Mouse (Mus musculus) 3T3-L1 (cell line): ENCODE measurements around the gene Mep1a.

Experiments
- DNase-seq: peaks from one replicate; pipeline ENCODE4 v3.0.0-alpha.2; 2015; ENCODE audit warnings: low read depth, low spot score

Gene Mep1a

GRCm38 (mm10) chr17:43485982-43486381, 16.6 kb downstream of the Mep1a start:
- DNase-seq: no peak

DNA sequence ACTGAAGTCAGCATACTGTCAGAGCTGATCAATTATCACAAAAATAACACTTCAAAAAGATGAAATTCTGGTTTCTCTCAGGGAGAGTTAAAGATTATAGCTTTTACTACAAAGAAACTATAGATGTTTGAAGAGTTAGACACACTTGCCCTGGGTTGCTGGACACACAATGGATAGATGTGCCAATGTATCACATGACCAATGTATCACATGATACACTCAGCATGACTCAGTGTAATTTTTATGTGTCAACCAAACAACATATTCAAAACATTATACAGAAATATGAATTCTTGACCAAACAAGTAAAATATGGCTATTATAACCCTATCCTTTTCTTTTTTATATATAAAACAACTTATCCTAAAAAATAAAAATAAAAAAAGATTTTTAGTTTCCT, 25.0 kb downstream of the Mep1a start:
- DNase-seq: peak; percentile 51

GRCm38 (mm10) chr17:43474775-43475174, 27.8 kb downstream of the Mep1a start:
- no peak for DNase-seq

DNA sequence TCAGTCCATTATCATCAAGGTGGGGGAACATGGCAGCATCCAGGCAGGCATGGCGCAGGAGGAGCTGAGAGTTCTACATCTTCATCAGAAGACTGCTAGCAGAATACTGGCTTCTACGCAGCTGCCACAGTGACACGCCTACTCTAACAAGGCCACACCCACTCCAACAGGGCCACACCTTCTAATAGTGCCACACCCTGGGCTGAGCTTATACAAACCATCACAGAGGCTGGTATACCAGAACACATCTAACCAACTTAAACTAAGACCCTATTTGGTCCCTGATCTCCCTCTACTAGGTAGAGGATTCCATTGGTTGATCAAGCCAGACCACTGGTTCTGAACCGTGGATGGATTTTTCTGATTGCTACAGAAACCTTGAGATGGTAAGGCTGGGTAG, 30.1 kb downstream of the Mep1a start:
- DNase-seq: no peak

DNA sequence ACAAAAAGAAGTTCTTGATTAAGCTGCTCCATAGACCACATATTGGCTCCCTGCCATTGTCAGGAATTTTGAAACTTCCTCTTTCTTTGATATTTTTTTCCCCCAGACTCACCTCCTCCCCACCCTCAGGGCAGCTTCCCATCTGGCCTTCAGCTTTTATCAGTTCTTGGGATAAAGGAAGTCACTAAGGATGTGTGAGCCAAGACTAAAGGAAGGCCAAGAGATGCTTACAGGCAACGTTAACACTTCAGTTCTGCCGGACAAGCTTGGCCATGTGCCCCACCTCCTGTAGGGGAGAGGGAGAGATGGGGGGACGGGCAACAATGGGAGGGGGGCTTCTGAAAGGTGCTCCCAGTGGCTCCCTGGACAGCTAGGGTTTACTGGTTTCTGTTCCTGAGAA, 32.6 kb downstream of the Mep1a start:
- no peak for DNase-seq

DNA sequence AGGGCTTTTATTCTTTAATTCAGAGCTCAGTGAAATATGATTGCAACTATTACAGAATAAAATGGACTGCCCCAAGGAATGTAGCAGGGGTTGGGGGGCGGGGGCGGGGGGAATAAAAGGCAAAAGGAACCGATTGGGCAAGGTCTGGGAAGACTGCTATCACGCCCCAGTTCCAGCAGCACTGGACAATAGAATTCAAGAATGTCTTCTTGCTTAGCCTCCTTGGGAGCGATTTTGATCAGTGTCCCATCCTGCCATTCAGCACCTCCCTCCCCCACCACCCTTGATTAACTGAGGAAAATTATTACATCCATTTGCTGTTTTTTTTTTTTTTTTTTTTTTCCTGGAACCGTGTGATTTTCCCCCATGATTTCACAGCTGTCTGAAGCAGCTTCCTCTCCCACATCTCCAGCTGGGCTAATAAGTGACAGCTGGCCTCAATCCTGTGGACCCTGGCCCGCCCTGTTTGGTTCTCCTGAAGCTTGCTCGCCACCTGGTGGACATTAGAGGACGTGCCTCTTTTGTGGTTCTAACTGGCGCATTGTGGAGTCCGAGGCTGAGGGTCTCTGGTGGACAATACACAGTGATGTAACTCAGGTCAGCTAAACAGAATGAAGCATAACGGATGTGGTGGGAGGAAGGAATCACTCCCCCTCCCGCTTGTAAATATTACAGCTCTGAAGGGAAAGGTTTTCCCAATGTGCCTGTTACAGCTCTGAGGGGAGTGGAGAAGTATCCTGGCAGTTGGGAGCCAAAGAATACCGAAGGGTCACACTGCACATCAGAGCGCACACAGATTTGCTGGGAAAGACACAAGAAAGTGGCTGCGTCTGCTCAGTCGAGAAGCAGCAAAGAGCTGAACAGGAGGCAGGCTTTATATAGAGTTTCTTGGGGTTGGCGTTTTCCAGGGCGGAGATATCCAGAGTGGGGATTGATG, 42.1 kb downstream of the Mep1a start:
- peak; percentile 79 for DNase-seq

- DNase-seq: no peak
Measured at GRCm38 (mm10) chr17:43459737-43460230, 42.8 kb downstream of the Mep1a start.

DNA sequence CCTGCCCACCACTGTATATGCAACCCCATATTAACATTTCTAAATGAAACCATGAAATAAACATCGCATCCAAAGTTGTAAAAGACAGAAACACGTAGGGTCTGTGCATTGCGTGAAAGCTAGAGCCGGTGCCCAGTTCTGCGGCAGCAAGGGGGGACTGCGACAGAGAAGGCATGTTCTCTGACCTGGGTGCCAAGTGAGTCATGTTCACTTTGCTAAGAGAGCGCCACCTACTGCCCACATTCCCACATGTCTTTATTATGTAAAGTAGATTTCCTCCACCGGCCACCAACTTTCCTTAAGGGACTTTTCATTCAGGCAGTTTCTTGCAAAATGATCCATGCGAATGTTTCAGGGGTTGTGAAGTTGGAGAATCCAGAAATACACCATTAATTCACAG, 44.0 kb downstream of the Mep1a start:
- DNase-seq: peak; percentile 84

GRCm38 (mm10) chr17:43451216-43451615, 51.4 kb downstream of the Mep1a start:
- no peak for DNase-seq

GRCm38 (mm10) chr17:43434485-43434884, 68.1 kb downstream of the Mep1a start:
- no peak for DNase-seq

DNA sequence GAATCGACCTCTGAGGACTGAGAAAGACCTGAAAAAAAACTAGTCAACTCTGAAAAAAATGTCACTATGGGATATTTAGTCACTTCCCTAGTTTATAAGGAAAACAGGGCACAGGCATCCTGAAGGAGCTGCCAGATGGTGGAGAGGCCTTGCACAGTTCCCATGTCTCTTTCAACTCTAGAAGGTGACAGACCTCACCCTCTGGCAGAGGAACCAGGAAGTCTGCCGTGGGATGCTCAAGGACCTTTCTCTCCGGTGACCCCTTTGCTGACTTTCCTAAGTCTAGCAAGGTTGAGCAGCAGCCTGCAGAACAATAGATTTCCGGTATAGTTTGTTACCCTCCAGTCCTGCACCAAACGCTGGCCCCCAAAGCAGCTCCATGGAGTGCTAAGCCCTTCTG, 70.9 kb downstream of the Mep1a start:
- DNase-seq: no peak
